Mouse (Mus musculus): ENCODE data around the gene Olfr700. TPM values are rescaled to one million over a fixed set of nuclear protein-coding genes. Genes with fewer than 3 reads are reported as not detected.

Gene Olfr700
- not detected for polyA plus RNA-seq (2014; fragmentation: Illumina TruSeq; extraction: RNeasy Lipid Tissue Mini Kit (QIAGEN cat#74804); ENCODE audit: low read depth, low replicate concordance)

GRCm38 (mm10) chr7:106808734-106809133 lies at the start of gene Olfr700:
Olfr700 (minus strand) TSS chr7:106808834.

DNA sequence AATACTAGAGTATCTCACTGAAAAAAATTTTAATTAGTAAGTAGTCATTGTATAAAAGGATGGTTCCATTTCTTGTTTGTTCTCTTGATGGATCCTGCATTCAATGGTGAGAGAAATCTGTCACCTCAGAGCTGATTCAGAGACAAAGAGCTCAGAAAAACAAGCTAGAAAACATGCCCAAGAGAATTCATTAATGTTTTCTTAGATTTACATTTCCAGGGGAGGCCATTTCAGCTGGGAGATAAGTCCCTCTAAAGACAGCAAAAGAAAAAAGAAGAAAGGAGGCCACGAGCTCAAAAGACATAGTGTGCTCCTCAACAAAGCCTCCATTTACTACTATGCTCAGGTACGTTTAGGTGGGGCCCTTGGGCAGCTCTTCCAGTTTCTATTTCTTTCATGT lies 34.4 kb upstream of the Olfr700 start, which contains the start of gene Olfr703:
Olfr703 (plus strand) TSS at position 301 of the 400 bp plus-strand sequence.

GRCm38 (mm10) chr7:106833793-106834192 lies 25.2 kb upstream of the Olfr700 start, which contains the start of gene Olfr702:
Olfr702 (minus strand) TSS chr7:106833893.

GRCm38 (mm10) chr7:106813829-106814228 lies 5.2 kb upstream of the Olfr700 start, which contains the start of gene Olfr701:
Olfr701 (plus strand) TSS chr7:106814129.

GRCm38 (mm10) chr7:106793098-106793497 lies 15.5 kb downstream of the Olfr700 start, which contains the start of gene Olfr699:
Olfr699 (minus strand) TSS chr7:106793198.

Other genes with a start within 250 kb of the Olfr700 start
- not detected for gene Olfr693, start 128.2 kb downstream of the Olfr700 start, polyA plus RNA-seq (2014; fragmentation: Illumina TruSeq; extraction: RNeasy Lipid Tissue Mini Kit (QIAGEN cat#74804); ENCODE audit: low read depth, low replicate concordance)
- not detected for gene Olfr694, start 117.0 kb downstream of the Olfr700 start, polyA plus RNA-seq (2014; fragmentation: Illumina TruSeq; extraction: RNeasy Lipid Tissue Mini Kit (QIAGEN cat#74804); ENCODE audit: low read depth, low replicate concordance)
- not detected for gene Olfr695, start 92.4 kb downstream of the Olfr700 start, polyA plus RNA-seq (2014; fragmentation: Illumina TruSeq; extraction: RNeasy Lipid Tissue Mini Kit (QIAGEN cat#74804); ENCODE audit: low read depth, low replicate concordance)
- gene Olfr697, start 66.4 kb downstream of the Olfr700 start, polyA plus RNA-seq (2014; fragmentation: Illumina TruSeq; extraction: RNeasy Lipid Tissue Mini Kit (QIAGEN cat#74804); ENCODE audit: low read depth, low replicate concordance) = not detected
- not detected for gene Olfr698, start 53.4 kb downstream of the Olfr700 start, polyA plus RNA-seq (2014; fragmentation: Illumina TruSeq; extraction: RNeasy Lipid Tissue Mini Kit (QIAGEN cat#74804); ENCODE audit: low read depth, low replicate concordance)
- not detected for gene Olfr699, start 15.6 kb downstream of the Olfr700 start, polyA plus RNA-seq (2014; fragmentation: Illumina TruSeq; extraction: RNeasy Lipid Tissue Mini Kit (QIAGEN cat#74804); ENCODE audit: low read depth, low replicate concordance)
- gene Olfr701, start 5.3 kb upstream of the Olfr700 start, polyA plus RNA-seq (2014; fragmentation: Illumina TruSeq; extraction: RNeasy Lipid Tissue Mini Kit (QIAGEN cat#74804); ENCODE audit: low read depth, low replicate concordance) = 0.55 TPM
- gene Olfr702, start 25.1 kb upstream of the Olfr700 start, polyA plus RNA-seq (2014; fragmentation: Illumina TruSeq; extraction: RNeasy Lipid Tissue Mini Kit (QIAGEN cat#74804); ENCODE audit: low read depth, low replicate concordance) = not detected
- not detected for gene Olfr703, start 34.5 kb upstream of the Olfr700 start, polyA plus RNA-seq (2014; fragmentation: Illumina TruSeq; extraction: RNeasy Lipid Tissue Mini Kit (QIAGEN cat#74804); ENCODE audit: low read depth, low replicate concordance)
- not detected for gene Olfr704, start 54.4 kb upstream of the Olfr700 start, polyA plus RNA-seq (2014; fragmentation: Illumina TruSeq; extraction: RNeasy Lipid Tissue Mini Kit (QIAGEN cat#74804); ENCODE audit: low read depth, low replicate concordance)
- not detected for gene Olfr705, start 68.1 kb upstream of the Olfr700 start, polyA plus RNA-seq (2014; fragmentation: Illumina TruSeq; extraction: RNeasy Lipid Tissue Mini Kit (QIAGEN cat#74804); ENCODE audit: low read depth, low replicate concordance)
- gene Olfr706, start 79.3 kb upstream of the Olfr700 start, polyA plus RNA-seq (2014; fragmentation: Illumina TruSeq; extraction: RNeasy Lipid Tissue Mini Kit (QIAGEN cat#74804); ENCODE audit: low read depth, low replicate concordance) = not detected
- gene Olfr707, start 92.4 kb upstream of the Olfr700 start, polyA plus RNA-seq (2014; fragmentation: Illumina TruSeq; extraction: RNeasy Lipid Tissue Mini Kit (QIAGEN cat#74804); ENCODE audit: low read depth, low replicate concordance) = not detected
- not detected for gene Olfr1532-ps1, start 99.2 kb upstream of the Olfr700 start, polyA plus RNA-seq (2014; fragmentation: Illumina TruSeq; extraction: RNeasy Lipid Tissue Mini Kit (QIAGEN cat#74804); ENCODE audit: low read depth, low replicate concordance)
- gene Olfr709-ps1, start 123.4 kb upstream of the Olfr700 start, polyA plus RNA-seq (2014; fragmentation: Illumina TruSeq; extraction: RNeasy Lipid Tissue Mini Kit (QIAGEN cat#74804); ENCODE audit: low read depth, low replicate concordance) = not detected
- gene Olfr710, start 139.5 kb upstream of the Olfr700 start, polyA plus RNA-seq (2014; fragmentation: Illumina TruSeq; extraction: RNeasy Lipid Tissue Mini Kit (QIAGEN cat#74804); ENCODE audit: low read depth, low replicate concordance) = not detected
- gene Olfr6, start 155.1 kb upstream of the Olfr700 start, polyA plus RNA-seq (2014; fragmentation: Illumina TruSeq; extraction: RNeasy Lipid Tissue Mini Kit (QIAGEN cat#74804); ENCODE audit: low read depth, low replicate concordance) = not detected
- gene Olfr711, start 166.6 kb upstream of the Olfr700 start, polyA plus RNA-seq (2014; fragmentation: Illumina TruSeq; extraction: RNeasy Lipid Tissue Mini Kit (QIAGEN cat#74804); ENCODE audit: low read depth, low replicate concordance) = not detected
- gene Olfr2, start 197.2 kb upstream of the Olfr700 start, polyA plus RNA-seq (2014; fragmentation: Illumina TruSeq; extraction: RNeasy Lipid Tissue Mini Kit (QIAGEN cat#74804); ENCODE audit: low read depth, low replicate concordance) = not detected
- gene Olfr713, start 222.3 kb upstream of the Olfr700 start, polyA plus RNA-seq (2014; fragmentation: Illumina TruSeq; extraction: RNeasy Lipid Tissue Mini Kit (QIAGEN cat#74804); ENCODE audit: low read depth, low replicate concordance) = not detected

Measured in adipose tissue, adult 10 weeks (tissue).